Mouse (Mus musculus): ENCODE results near the gene Olfr656. TPM values are rescaled to one million over a fixed set of nuclear protein-coding genes. Genes with fewer than 3 reads are reported as not detected.

Olfr656 gene
- total RNA-seq (2023): not detected

GRCm38 (mm10) chr7:104613655-104614054 lies at the start of gene Olfr656:
TSS of gene Olfr656 (plus strand) at chr7:104613955.

GRCm38 (mm10) chr7:104577014-104577413 lies 36.7 kb upstream of the Olfr656 start, which contains the start of gene Olfr653:
TSS of gene Olfr653 (plus strand) at chr7:104577314.

GRCm38 (mm10) chr7:104586725-104587124 lies 27.0 kb upstream of the Olfr656 start, which contains the start of gene Olfr654:
TSS of gene Olfr654 (plus strand) at chr7:104587025.

GRCm38 (mm10) chr7:104601679-104602078 lies 12.1 kb upstream of the Olfr656 start, which contains the start of gene Olfr655:
TSS of gene Olfr655 (minus strand) at chr7:104601779.

DNA sequence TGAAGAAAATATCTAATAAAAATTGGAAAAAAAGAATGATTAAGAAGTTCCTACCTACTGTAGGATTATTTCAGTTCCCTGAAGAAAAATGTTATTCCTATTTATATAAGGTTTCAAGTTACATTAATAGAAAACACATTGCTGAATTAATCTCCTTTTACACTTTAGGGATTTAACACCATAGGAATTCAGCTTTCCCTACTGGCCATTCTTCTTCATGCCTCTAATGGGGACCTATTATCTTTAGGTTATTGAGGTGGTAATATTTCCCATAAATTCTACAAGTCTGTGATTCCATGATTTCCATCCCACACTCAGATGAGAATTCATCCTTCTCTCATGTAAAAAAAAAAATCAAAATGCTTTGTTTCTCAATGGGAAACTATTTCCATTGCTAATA lies 10.7 kb downstream of the Olfr656 start, which contains the start of gene Olfr657:
Olfr657 (plus strand) TSS at position 301 of the 400 bp plus-strand sequence.

GRCm38 (mm10) chr7:104646841-104647482 lies 33.2 kb downstream of the Olfr656 start, which contains the start of gene Olfr658:
TSS of gene Olfr658 (minus strand) at chr7:104647305.

GRCm38 (mm10) chr7:104666453-104666852 lies 52.7 kb downstream of the Olfr656 start, which contains the start of gene Olfr659:
TSS of gene Olfr659 (plus strand) at chr7:104666753.

Other genes with a start within 250 kb of the Olfr656 start
- 10 to 100 TPM; 50.6 to 69.0 TPM for gene Trim30b, start 244.1 kb upstream of the Olfr656 start, total RNA-seq (2023)
- under 1 TPM; 0.33 to 0.86 TPM for gene Trim30c, start 213.1 kb upstream of the Olfr656 start, total RNA-seq (2023)
- gene Trim30a, start 148.8 kb upstream of the Olfr656 start, total RNA-seq (2023): 10 to 100 TPM; 40.5 to 56.3 TPM
- 10 to 100 TPM in 1 of 2 experiments, 1 to 10 TPM in 1; 8.4 to 13.4 TPM for gene Trim30d, start 106.1 kb upstream of the Olfr656 start, total RNA-seq (2023)
- gene Olfr651, start 63.8 kb upstream of the Olfr656 start, total RNA-seq (2023): not detected
- not detected for gene Olfr652, start 53.1 kb upstream of the Olfr656 start, total RNA-seq (2023)
- not detected for gene Olfr653, start 36.6 kb upstream of the Olfr656 start, total RNA-seq (2023)
- not detected for gene Olfr654, start 26.9 kb upstream of the Olfr656 start, total RNA-seq (2023)
- gene Olfr655, start 12.2 kb upstream of the Olfr656 start, total RNA-seq (2023): not detected
- gene Olfr657, start 10.8 kb downstream of the Olfr656 start, total RNA-seq (2023): not detected
- not detected for gene Olfr658, start 33.4 kb downstream of the Olfr656 start, total RNA-seq (2023)
- not detected for gene Olfr659, start 52.8 kb downstream of the Olfr656 start, total RNA-seq (2023)
- not detected for gene Olfr661, start 72.5 kb downstream of the Olfr656 start, total RNA-seq (2023)
- gene Usp17le, start 163.5 kb downstream of the Olfr656 start, total RNA-seq (2023): not detected
- gene Usp17lb, start 228.6 kb downstream of the Olfr656 start, total RNA-seq (2023): not detected
- gene Usp17la, start 243.1 kb downstream of the Olfr656 start, total RNA-seq (2023): under 1 TPM in 1 of 2 experiments, not detected in 1; 0.13 TPM